Mouse (Mus musculus): ENCODE measurements around the gene Armt1.

Armt1 gene

GRCm38 (mm10) chr10:4456409-4456808 is 24.1 kb downstream of the Armt1 start:
- no peak for DNase-seq

DNA sequence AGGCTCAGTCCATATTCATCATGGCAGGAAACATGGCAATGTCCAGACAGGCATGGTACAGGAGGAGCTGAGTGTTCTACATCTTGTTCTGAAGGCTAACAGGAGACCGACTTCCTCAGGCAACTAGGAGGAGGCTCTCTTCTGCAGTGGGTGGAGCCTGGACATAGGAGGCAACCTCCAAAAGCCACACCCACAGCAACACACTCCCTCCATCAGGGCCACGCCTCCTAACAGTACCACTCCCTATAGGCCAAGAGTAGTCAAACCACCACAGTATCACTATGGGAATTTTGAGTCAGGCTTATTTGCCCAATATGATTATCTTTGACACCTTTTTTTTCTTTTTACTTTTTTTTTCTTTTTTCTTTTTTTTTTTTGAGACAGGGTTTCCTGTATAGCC is 27.9 kb downstream of the Armt1 start:
- no peak for DNase-seq

DNA sequence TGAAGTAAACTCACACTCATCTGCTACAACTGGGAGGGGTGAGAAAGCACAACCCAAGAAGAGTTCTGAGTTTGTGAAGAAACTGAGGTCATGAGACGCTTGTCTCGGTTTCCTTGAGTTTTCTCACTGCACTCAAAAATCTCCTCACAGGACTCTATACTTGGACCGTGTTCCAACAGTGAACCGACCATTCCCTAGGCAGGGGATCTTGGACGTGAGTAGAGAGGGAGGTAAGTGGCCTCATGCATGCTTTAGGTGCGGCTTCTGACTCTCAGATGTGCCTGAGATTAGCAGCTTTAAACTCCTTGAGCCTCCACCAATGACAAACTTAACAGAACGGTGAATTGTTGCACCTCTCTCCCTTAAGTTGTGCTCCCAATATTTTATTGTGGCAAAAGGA is 33.5 kb downstream of the Armt1 start:
- DNase-seq, result no peak

DNA sequence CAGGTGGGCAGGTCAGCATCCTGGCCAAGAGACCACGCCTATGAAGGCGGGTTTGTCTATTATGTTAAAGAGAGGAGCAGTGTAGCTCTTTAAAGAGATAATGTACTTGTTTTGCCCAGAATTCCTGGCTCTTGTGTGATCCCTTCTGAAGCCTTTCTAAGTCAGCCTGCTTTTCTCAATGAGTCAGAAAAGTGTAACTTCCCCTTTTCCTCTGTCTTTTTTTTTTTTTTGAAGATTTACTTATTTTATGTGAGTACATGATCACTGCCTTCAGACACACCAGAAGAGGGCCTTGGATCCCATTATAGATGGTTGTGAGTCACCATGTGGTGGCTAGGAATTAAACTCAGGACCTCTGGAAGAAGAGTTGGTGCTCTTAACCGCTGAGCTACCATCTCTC is 37.1 kb downstream of the Armt1 start:
- no peak for DNase-seq

- DNase-seq, result no peak
Measured at GRCm38 (mm10) chr10:4473591-4473993, 41.3 kb downstream of the Armt1 start.

- no peak for DNase-seq
Measured at GRCm38 (mm10) chr10:4475431-4475830, 43.2 kb downstream of the Armt1 start.

DNA sequence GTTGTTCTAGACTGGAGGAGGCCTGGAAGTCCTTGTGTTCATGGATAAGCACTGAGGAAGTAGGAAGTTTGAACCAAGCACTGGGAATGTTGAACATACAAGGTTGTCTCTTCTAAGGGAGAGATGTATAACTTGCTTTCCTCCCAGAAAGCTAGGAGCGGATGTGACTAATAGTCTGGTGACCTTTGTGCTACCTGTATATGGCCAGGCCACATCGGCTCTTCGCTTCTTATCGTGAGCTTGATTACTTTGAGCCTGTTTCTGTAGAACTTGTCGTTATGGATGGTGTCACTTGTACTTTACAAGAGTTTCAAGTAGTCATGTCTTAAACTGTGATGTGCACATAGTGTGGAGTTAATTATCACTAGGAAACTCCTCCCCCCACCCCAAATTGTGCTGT is 44.3 kb downstream of the Armt1 start:
- no peak for DNase-seq

DNA sequence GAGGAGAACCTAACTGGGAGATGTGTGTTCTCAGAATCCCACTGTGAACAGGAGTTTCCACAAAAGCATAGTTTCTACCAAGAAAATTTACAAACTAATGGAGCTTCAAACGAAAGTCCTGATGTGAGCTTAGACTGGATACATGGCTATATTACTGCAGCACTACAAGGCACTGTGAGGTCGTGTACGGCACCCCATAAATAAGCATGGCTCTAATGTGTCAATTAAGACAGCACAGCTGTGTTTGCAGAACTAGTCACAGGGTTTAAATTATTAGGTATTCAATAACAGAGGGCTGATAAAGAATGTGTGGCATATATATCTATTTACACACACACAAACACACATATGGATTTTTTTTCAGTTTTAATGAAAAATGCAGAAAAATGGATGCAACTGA is 48.7 kb downstream of the Armt1 start:
- no peak for DNase-seq

GRCm38 (mm10) chr10:4481695-4482094 is 49.4 kb downstream of the Armt1 start:
- no peak for DNase-seq

DNA sequence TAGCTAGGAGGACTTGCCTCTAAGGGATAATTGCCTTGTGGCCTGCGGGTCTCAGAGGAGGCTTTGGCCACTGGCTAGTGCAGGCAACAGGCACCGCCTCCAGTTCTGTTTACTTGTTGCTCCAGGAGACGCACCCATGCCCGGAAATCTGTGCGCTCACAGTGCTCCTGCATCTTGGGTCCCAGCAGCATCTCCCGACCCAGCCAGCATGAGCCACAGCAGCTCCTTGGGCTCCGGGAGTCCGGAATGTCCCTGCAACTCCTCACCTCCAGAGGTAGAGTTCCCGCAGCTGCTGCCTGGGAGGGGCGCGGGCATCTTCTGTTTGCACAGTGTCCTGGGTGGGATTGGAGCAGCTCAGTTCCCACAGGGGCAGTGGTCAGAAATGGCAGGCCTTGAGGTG is 50.1 kb downstream of the Armt1 start, which contains the start of gene Ccdc170:
Ccdc170 (plus strand) TSS at position 148 of the 400 bp plus-strand sequence.
- no peak for DNase-seq

- no peak for DNase-seq
Measured at GRCm38 (mm10) chr10:4483848-4484247, 51.6 kb downstream of the Armt1 start.

GRCm38 (mm10) chr10:4484986-4485385 is 52.7 kb downstream of the Armt1 start:
- no peak for DNase-seq

GRCm38 (mm10) chr10:4489865-4490264 is 57.6 kb downstream of the Armt1 start:
- no peak for DNase-seq

- no peak for DNase-seq
Measured at GRCm38 (mm10) chr10:4491281-4491680, 59.0 kb downstream of the Armt1 start.

DNA sequence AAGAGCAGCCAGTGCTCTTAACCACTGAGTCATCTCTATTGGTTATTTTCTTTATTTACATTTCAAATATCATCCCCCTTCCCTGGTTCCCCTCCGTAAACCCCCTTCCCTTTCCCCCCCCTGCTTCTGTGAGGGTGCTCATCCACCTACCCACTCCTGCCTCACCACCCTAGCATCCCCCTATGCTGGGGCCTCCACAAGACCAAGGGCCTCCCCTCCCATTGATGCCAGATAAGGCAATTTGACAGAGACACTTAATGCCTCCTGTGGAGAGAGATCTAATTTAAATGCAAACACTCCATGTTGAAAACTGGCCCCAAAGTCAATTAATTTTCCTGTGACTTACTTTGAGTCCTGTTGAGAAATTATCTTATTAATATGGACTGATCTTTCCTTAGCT is 59.8 kb downstream of the Armt1 start:
- no peak for DNase-seq

DNA sequence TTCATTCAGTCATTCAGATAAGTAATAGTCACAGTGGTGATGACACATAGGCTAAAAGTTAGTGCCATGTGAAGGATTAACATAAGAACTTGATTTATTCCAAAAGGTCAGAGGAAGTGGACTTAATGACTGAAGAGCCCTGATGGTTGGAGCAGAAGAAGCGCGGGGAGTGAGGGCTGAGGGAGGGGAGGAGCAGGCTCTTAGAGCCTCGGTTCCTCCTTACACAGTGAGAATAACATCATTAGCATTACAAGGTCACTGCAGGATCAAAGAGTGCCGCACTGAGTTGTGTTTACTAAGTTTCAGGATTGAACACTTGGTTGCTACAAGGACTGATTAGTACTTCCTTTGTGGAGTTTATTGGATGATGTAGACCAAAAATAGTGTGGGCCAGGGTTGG is 60.6 kb downstream of the Armt1 start:
- no peak for DNase-seq

DNA sequence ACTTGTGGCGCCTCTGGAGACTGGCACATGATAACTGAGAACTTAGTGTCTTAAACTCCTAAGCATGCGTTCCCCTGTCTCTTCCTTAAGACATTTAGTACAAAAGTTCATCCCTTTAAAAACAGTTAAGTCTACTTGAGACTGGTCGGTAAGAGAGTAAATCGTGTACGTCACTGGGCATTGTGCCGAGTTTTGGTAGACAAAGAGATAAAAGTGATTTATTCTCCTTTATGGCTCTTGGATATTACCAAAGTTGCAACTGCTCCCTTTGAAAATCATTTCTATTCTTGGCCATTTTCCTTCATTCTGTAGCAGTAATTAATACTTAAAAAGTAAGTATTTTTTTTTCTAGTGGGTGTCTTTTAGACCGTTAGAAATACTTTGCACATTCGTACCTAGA is 71.0 kb downstream of the Armt1 start:
- DNase-seq, result no peak

Measured in kidney, adult 18-20 months (tissue).